Mouse (Mus musculus) kidney, embryonic 14.5 days (tissue): ENCODE measurements around the gene Ntn1. TPM values are rescaled to one million over a fixed set of nuclear protein-coding genes. Genes with fewer than 3 reads are reported as not detected.
A peak's percentile ranks its signal among the peaks of the same experiment; 100 is the strongest.

Experiments
- ATAC-seq: fragments of 200-750 bp; cut with Nextera tagmentation; 2 replicates; pipeline ENCODE4 v1.8.0; 2017; ENCODE audit warnings: moderate number of reproducible peaks, mild to moderate bottlenecking, moderate TSS enrichment, moderate library complexity; ENCODE audit not compliant: low FRiP score, low TSS enrichment
- H3K27ac ChIP-seq: fragments of 300-500 bp; sonication (generic); 2 replicates; pipeline ENCODE4 v1.5.1; 2014; ENCODE audit warnings: low read depth, mild to moderate bottlenecking, low read length, moderate library complexity, mixed read lengths
- H3K27me3 ChIP-seq: fragments of 300-500 bp; sonication (generic); 2 replicates; pipeline ENCODE4 v1.6.1; 2014; ENCODE audit warnings: mild to moderate bottlenecking, low read length; ENCODE audit not compliant: control insufficient read depth, insufficient read depth
- H3K36me3 ChIP-seq: fragments of 300-500 bp; sonication (generic); 2 replicates; pipeline ENCODE4 v1.6.1; 2014; ENCODE audit warnings: low read length, mixed read lengths; ENCODE audit not compliant: control insufficient read depth, insufficient read depth
- H3K4me1 ChIP-seq: fragments of 300-500 bp; sonication (generic); 2 replicates; pipeline ENCODE4 v1.6.1; 2014; ENCODE audit warnings: low read length, mixed read lengths; ENCODE audit not compliant: control insufficient read depth, insufficient read depth
- H3K4me2 ChIP-seq: fragments of 300-500 bp; sonication (generic); replicated peaks from 2 replicates; pipeline ENCODE4 v1.6.1; 2014; ENCODE audit warnings: low read depth, mild to moderate bottlenecking, low read length
- H3K4me3 ChIP-seq: fragments of 300-500 bp; sonication (generic); 2 replicates; pipeline ENCODE4 v1.5.1; 2014; ENCODE audit warnings: mild to moderate bottlenecking, low read length
- H3K9ac ChIP-seq: fragments of 300-500 bp; sonication (generic); 2 replicates; pipeline ENCODE4 v1.6.1; 2014; ENCODE audit warnings: low read depth, mild to moderate bottlenecking, low read length, moderate library complexity
- H3K9me3 ChIP-seq: fragments of 300-500 bp; sonication (generic); 2 replicates; pipeline ENCODE4 v1.6.1; 2016; ENCODE audit warnings: low read length; ENCODE audit not compliant: control insufficient read depth
- WGBS: fragments of 180-500 bp; shearing (Covaris S2); extraction: QIAGEN DNeasy Blood & Tissue Kit; methylation state at CpG from one replicate; pipeline ENCODE4 v1.1.7; 2014; 5-methylcytosine and 5-hydroxymethylcytosine counted together
- polyA plus RNA-seq: library from polyadenylated mRNA; unstranded; fragments of >200 nt; fragmentation: Nextera tagmentation; extraction: Ambion mirVana; gene quantifications from 2 replicates; pipeline ENCODE4 v1.2.1, GENCODE M21; 2014

Ntn1 gene
- polyA plus RNA-seq, 1 experiment from 2014 or later = 8.5 TPM

- Histone ChIP-seq H3K27ac (no peak overlapping the region), H3K4me3 (no peak overlapping the region), H3K9me3 (no peaks in the 10 kb centered on the region), H3K9ac (no peak overlapping the region), H3K4me1 (no peaks in the 10 kb centered on the region), H3K27me3 (no peaks in the 10 kb centered on the region), H3K36me3 (no peaks in the 10 kb centered on the region), H3K4me2 (no peak overlapping the region)
- no peak for ATAC-seq
- WGBS = 84% methylated on average over 3 of the region's 3 CpGs
Observed at GRCm38 (mm10) chr11:68340366-68340765, 60.3 kb downstream of the Ntn1 start.

GRCm38 (mm10) chr11:68339856-68340255, 60.8 kb downstream of the Ntn1 start:
- Histone ChIP-seq H3K9me3 (no peaks in the 10 kb centered on the region), H3K9ac (no peak overlapping the region), H3K4me2 (no peak overlapping the region), H3K27ac (no peak overlapping the region), H3K4me1 (no peaks in the 10 kb centered on the region), H3K27me3 (no peaks in the 10 kb centered on the region), H3K36me3 (no peaks in the 10 kb centered on the region), H3K4me3 (no peak overlapping the region)
- 88% methylated on average over 13 of the region's 13 CpGs for WGBS
- ATAC-seq = no peak

- no peaks in the 10 kb centered on the region for H3K9me3 ChIP-seq
- H3K36me3 ChIP-seq = no peaks in the 10 kb centered on the region
- no peak for ATAC-seq
- H3K4me2 ChIP-seq = no peak overlapping the region
- no peak overlapping the region for H3K9ac ChIP-seq
- no peaks in the 10 kb centered on the region for H3K27me3 ChIP-seq
- no peak overlapping the region for H3K4me3 ChIP-seq
- WGBS = 94% methylated on average over 7 of the region's 7 CpGs
- no peak overlapping the region for H3K27ac ChIP-seq
- no peaks in the 10 kb centered on the region for H3K4me1 ChIP-seq
Observed at GRCm38 (mm10) chr11:68339331-68339730, 61.3 kb downstream of the Ntn1 start.

GRCm38 (mm10) chr11:68331676-68332265, 68.9 kb downstream of the Ntn1 start:
- no peak overlapping the region for H3K27ac ChIP-seq
- H3K36me3 ChIP-seq = no peaks in the 10 kb centered on the region
- no peaks in the 10 kb centered on the region for H3K9me3 ChIP-seq
- H3K9ac ChIP-seq = no peak overlapping the region
- 78% methylated on average over 13 of the region's 13 CpGs for WGBS
- no peaks in the 10 kb centered on the region for H3K4me1 ChIP-seq
- H3K4me3 ChIP-seq = no peak overlapping the region
- ATAC-seq = no peak
- H3K4me2 ChIP-seq = no peak overlapping the region
- H3K27me3 ChIP-seq = no peaks in the 10 kb centered on the region

GRCm38 (mm10) chr11:68331117-68331437, 69.5 kb downstream of the Ntn1 start:
- H3K36me3 ChIP-seq = no peaks in the 10 kb centered on the region
- H3K4me3 ChIP-seq = no peak overlapping the region
- 51% methylated on average over 6 of the region's 6 CpGs for WGBS
- H3K4me2 ChIP-seq = no peak overlapping the region
- no peaks in the 10 kb centered on the region for H3K4me1 ChIP-seq
- no peaks in the 10 kb centered on the region for H3K9me3 ChIP-seq
- H3K27ac ChIP-seq = no peak overlapping the region
- H3K9ac ChIP-seq = no peak overlapping the region
- ATAC-seq = no peak
- H3K27me3 ChIP-seq = no peaks in the 10 kb centered on the region

GRCm38 (mm10) chr11:68330398-68331116, 70.1 kb downstream of the Ntn1 start:
- H3K9me3 ChIP-seq = no peaks in the 10 kb centered on the region
- H3K9ac ChIP-seq = no peak overlapping the region
- no peaks in the 10 kb centered on the region for H3K27me3 ChIP-seq
- H3K4me3 ChIP-seq = no peak overlapping the region
- H3K4me1 ChIP-seq = no peaks in the 10 kb centered on the region
- H3K36me3 ChIP-seq = no peaks in the 10 kb centered on the region
- no peak overlapping the region for H3K4me2 ChIP-seq
- no peak overlapping the region for H3K27ac ChIP-seq
- 53% methylated on average over 10 of the region's 10 CpGs for WGBS
- ATAC-seq = no peak

- H3K9ac ChIP-seq = no peak overlapping the region
- no peak overlapping the region for H3K4me2 ChIP-seq
- no peaks in the 10 kb centered on the region for H3K4me1 ChIP-seq
- no peaks in the 10 kb centered on the region for H3K27me3 ChIP-seq
- no peak overlapping the region for H3K27ac ChIP-seq
- no peaks in the 10 kb centered on the region for H3K9me3 ChIP-seq
- no peak for ATAC-seq
- WGBS = 97% methylated on average over 2 of the region's 2 CpGs
- no peak overlapping the region for H3K4me3 ChIP-seq
- H3K36me3 ChIP-seq = no peaks in the 10 kb centered on the region
Observed at GRCm38 (mm10) chr11:68324863-68325262, 75.8 kb downstream of the Ntn1 start.

- ATAC-seq = peak; percentile 66; the same call in 1 of the 2 replicates
- Histone ChIP-seq H3K4me2 (no peak overlapping the region), H3K4me1 (no peaks in the 10 kb centered on the region), H3K9ac (no peak overlapping the region), H3K9me3 (no peaks in the 10 kb centered on the region; the same call in 1 of the 2 replicates), H3K27ac (no peak overlapping the region), H3K36me3 (no peaks in the 10 kb centered on the region), H3K4me3 (no peak overlapping the region), H3K27me3 (no peaks in the 10 kb centered on the region)
- WGBS = 30% methylated on average over 7 of the region's 7 CpGs
Observed at GRCm38 (mm10) chr11:68321417-68321816, 79.2 kb downstream of the Ntn1 start.

GRCm38 (mm10) chr11:68315551-68316130, 85.0 kb downstream of the Ntn1 start:
- WGBS = 67% methylated on average over 11 of the region's 11 CpGs
- Histone ChIP-seq H3K4me1 (peaks cover 16% of the 10 kb centered on the region; the same call in 1 of the 2 replicates), H3K4me3 (no peak overlapping the region), H3K4me2 (no peak overlapping the region), H3K27ac (no peak overlapping the region), H3K36me3 (no peaks in the 10 kb centered on the region), H3K9me3 (no peaks in the 10 kb centered on the region; the same call in 1 of the 2 replicates), H3K9ac (no peak overlapping the region), H3K27me3 (no peaks in the 10 kb centered on the region)
- no peak for ATAC-seq
